Mouse (Mus musculus): ENCODE data around the gene Kctd19. TPM values are rescaled to one million over a fixed set of nuclear protein-coding genes. Genes with fewer than 3 reads are reported as not detected.

Gene Kctd19
- total RNA-seq, 1 experiment = 0.18 TPM

- H3K9ac ChIP-seq (ENCODE audit: insufficient read depth, low read depth, low read length, poor library complexity, severe bottlenecking) = no peak overlapping the region
- no peaks in the 10 kb centered on the region for H3K36me3 ChIP-seq (ENCODE audit: control insufficient read depth, insufficient read depth, low read length, poor library complexity, severe bottlenecking)
- H3K27ac ChIP-seq (ENCODE audit: insufficient read depth, low read depth, low read length, poor library complexity, severe bottlenecking) = no peak overlapping the region
- no peaks in the 10 kb centered on the region for H3K4me1 ChIP-seq (ENCODE audit: control insufficient read depth in 2 of 2, insufficient read depth in 2 of 2, low read length in 2 of 2, poor library complexity in 1 of 2)
- TF ChIP-seq ZC3H11A (IDR thresholded peaks at IDR 0.05; ENCODE audit: borderline replicate concordance, low read depth, low read length) (no peak), CHD2 (IDR thresholded peaks at IDR 0.05; ENCODE audit: low read depth, low read length) (no peak)
- no peak for DNase-seq (ENCODE audit: low read depth, low spot score)
- in situ Hi-C loops (cut with MboI; ENCODE audit: low sequenced_read_pairs in 2 of 2, unreplicated experiment in 2 of 2) = no loop called here
- H3K9me3 ChIP-seq (ENCODE audit: control insufficient read depth, insufficient read depth, low read depth, low read length) = no peaks in the 10 kb centered on the region
- no peak overlapping the region for H3K4me3 ChIP-seq (ENCODE audit: insufficient read depth in 1 of 2, low read depth in 1 of 2, low read length in 2 of 2, poor library complexity in 1 of 2, severe bottlenecking in 1 of 2)
These were observed 6.5 kb upstream of the Kctd19 start for GRCm38 (mm10) chr8:105419800-105420199.

GRCm38 (mm10) chr8:105418992-105419391 lies 5.7 kb upstream of the Kctd19 start:
- Histone ChIP-seq H3K4me1 (ENCODE audit: control insufficient read depth in 2 of 2, insufficient read depth in 2 of 2, low read length in 2 of 2, poor library complexity in 1 of 2) (no peaks in the 10 kb centered on the region), H3K9me3 (ENCODE audit: control insufficient read depth, insufficient read depth, low read depth, low read length) (no peaks in the 10 kb centered on the region), H3K27ac (ENCODE audit: insufficient read depth, low read depth, low read length, poor library complexity, severe bottlenecking) (no peak overlapping the region), H3K36me3 (ENCODE audit: control insufficient read depth, insufficient read depth, low read length, poor library complexity, severe bottlenecking) (no peaks in the 10 kb centered on the region), H3K9ac (ENCODE audit: insufficient read depth, low read depth, low read length, poor library complexity, severe bottlenecking) (no peak overlapping the region), H3K4me3 (ENCODE audit: insufficient read depth in 1 of 2, low read depth in 1 of 2, low read length in 2 of 2, poor library complexity in 1 of 2, severe bottlenecking in 1 of 2) (no peak overlapping the region)
- TF ChIP-seq MAFK (IDR thresholded peaks at IDR 0.05; ENCODE audit: insufficient read depth, low read depth, low read length) (no peak), ZC3H11A (IDR thresholded peaks at IDR 0.05; ENCODE audit: borderline replicate concordance, low read depth, low read length) (no peak), ZNF384 (IDR thresholded peaks at IDR 0.05; ENCODE audit: low read depth, low read length) (no peak), CHD2 (IDR thresholded peaks at IDR 0.05; ENCODE audit: low read depth, low read length) (no peak), HCFC1 (IDR thresholded peaks at IDR 0.05; ENCODE audit: borderline replicate concordance, insufficient read depth, low read length) (no peak)
- no peak for DNase-seq (ENCODE audit: low read depth, low spot score)
- in situ Hi-C loops (cut with MboI; ENCODE audit: low sequenced_read_pairs in 2 of 2, unreplicated experiment in 2 of 2) = no loop called here

- in situ Hi-C loops (cut with MboI; ENCODE audit: low sequenced_read_pairs in 2 of 2, unreplicated experiment in 2 of 2) = no loop called here
- no peak for TF ChIP-seq CHD2 (IDR thresholded peaks at IDR 0.05; ENCODE audit: low read depth, low read length)
- TF ChIP-seq HCFC1 (IDR thresholded peaks at IDR 0.05; ENCODE audit: borderline replicate concordance, insufficient read depth, low read length) = no peak
- TF ChIP-seq ZC3H11A (IDR thresholded peaks at IDR 0.05; ENCODE audit: borderline replicate concordance, low read depth, low read length) = no peak
- TF ChIP-seq ZNF384 (IDR thresholded peaks at IDR 0.05; ENCODE audit: low read depth, low read length) = no peak
- TF ChIP-seq MAFK (IDR thresholded peaks at IDR 0.05; ENCODE audit: insufficient read depth, low read depth, low read length) = no peak
- Histone ChIP-seq H3K9ac (ENCODE audit: insufficient read depth, low read depth, low read length, poor library complexity, severe bottlenecking) (no peak overlapping the region), H3K4me1 (ENCODE audit: control insufficient read depth in 2 of 2, insufficient read depth in 2 of 2, low read length in 2 of 2, poor library complexity in 1 of 2) (peaks cover 0 to 3% of the 10 kb centered on the region in 2 experiments; a peak in 1 of 4 replicates), H3K27ac (ENCODE audit: insufficient read depth, low read depth, low read length, poor library complexity, severe bottlenecking) (no peak overlapping the region), H3K36me3 (ENCODE audit: control insufficient read depth, insufficient read depth, low read length, poor library complexity, severe bottlenecking) (no peaks in the 10 kb centered on the region), H3K4me3 (ENCODE audit: insufficient read depth in 1 of 2, low read depth in 1 of 2, low read length in 2 of 2, poor library complexity in 1 of 2, severe bottlenecking in 1 of 2) (no peak overlapping the region), H3K9me3 (ENCODE audit: control insufficient read depth, insufficient read depth, low read depth, low read length) (no peaks in the 10 kb centered on the region)
- DNase-seq (ENCODE audit: low read depth, low spot score) = no peak
These were observed 3.4 kb downstream of the Kctd19 start for GRCm38 (mm10) chr8:105409947-105410346.

GRCm38 (mm10) chr8:105408331-105408730 lies 5.0 kb downstream of the Kctd19 start:
- Histone ChIP-seq H3K27ac (ENCODE audit: insufficient read depth, low read depth, low read length, poor library complexity, severe bottlenecking) (no peak overlapping the region), H3K4me3 (ENCODE audit: insufficient read depth in 1 of 2, low read depth in 1 of 2, low read length in 2 of 2, poor library complexity in 1 of 2, severe bottlenecking in 1 of 2) (no peak overlapping the region), H3K4me1 (ENCODE audit: control insufficient read depth in 2 of 2, insufficient read depth in 2 of 2, low read length in 2 of 2, poor library complexity in 1 of 2) (no peaks in the 10 kb centered on the region), H3K9me3 (ENCODE audit: control insufficient read depth, insufficient read depth, low read depth, low read length) (no peaks in the 10 kb centered on the region), H3K36me3 (ENCODE audit: control insufficient read depth, insufficient read depth, low read length, poor library complexity, severe bottlenecking) (no peaks in the 10 kb centered on the region), H3K9ac (ENCODE audit: insufficient read depth, low read depth, low read length, poor library complexity, severe bottlenecking) (no peak overlapping the region)
- no peak for DNase-seq (ENCODE audit: low read depth, low spot score)
- in situ Hi-C loops (cut with MboI; ENCODE audit: low sequenced_read_pairs in 2 of 2, unreplicated experiment in 2 of 2) = no loop called here
- TF ChIP-seq CHD2 (IDR thresholded peaks at IDR 0.05; ENCODE audit: low read depth, low read length) (no peak), ZC3H11A (IDR thresholded peaks at IDR 0.05; ENCODE audit: borderline replicate concordance, low read depth, low read length) (no peak), ZNF384 (IDR thresholded peaks at IDR 0.05; ENCODE audit: low read depth, low read length) (no peak), HCFC1 (IDR thresholded peaks at IDR 0.05; ENCODE audit: borderline replicate concordance, insufficient read depth, low read length) (no peak), MAFK (IDR thresholded peaks at IDR 0.05; ENCODE audit: insufficient read depth, low read depth, low read length) (no peak)

GRCm38 (mm10) chr8:105406416-105406815 lies 6.9 kb downstream of the Kctd19 start:
- H3K4me1 ChIP-seq (ENCODE audit: control insufficient read depth in 2 of 2, insufficient read depth in 2 of 2, low read length in 2 of 2, poor library complexity in 1 of 2) = 0 out of 4 replicates have a peak, but pooled peaks cover 0 to under 1% of the 10 kb centered on the region in 2 experiments
- H3K36me3 ChIP-seq (ENCODE audit: control insufficient read depth, insufficient read depth, low read length, poor library complexity, severe bottlenecking) = no peaks in the 10 kb centered on the region
- H3K9me3 ChIP-seq (ENCODE audit: control insufficient read depth, insufficient read depth, low read depth, low read length) = no peaks in the 10 kb centered on the region
- no peak for DNase-seq (ENCODE audit: low read depth, low spot score)
- in situ Hi-C loops (cut with MboI; ENCODE audit: low sequenced_read_pairs in 2 of 2, unreplicated experiment in 2 of 2) = no loop called here
- no peak overlapping the region for H3K27ac ChIP-seq (ENCODE audit: insufficient read depth, low read depth, low read length, poor library complexity, severe bottlenecking)
- no peak overlapping the region for H3K4me3 ChIP-seq (ENCODE audit: insufficient read depth in 1 of 2, low read depth in 1 of 2, low read length in 2 of 2, poor library complexity in 1 of 2, severe bottlenecking in 1 of 2)
- no peak overlapping the region for H3K9ac ChIP-seq (ENCODE audit: insufficient read depth, low read depth, low read length, poor library complexity, severe bottlenecking)
- TF ChIP-seq CHD2 (IDR thresholded peaks at IDR 0.05; ENCODE audit: low read depth, low read length) = no peak
- no peak for TF ChIP-seq MAFK (IDR thresholded peaks at IDR 0.05; ENCODE audit: insufficient read depth, low read depth, low read length)
- TF ChIP-seq ZNF384 (IDR thresholded peaks at IDR 0.05; ENCODE audit: low read depth, low read length) = no peak
- TF ChIP-seq ZC3H11A (IDR thresholded peaks at IDR 0.05; ENCODE audit: borderline replicate concordance, low read depth, low read length) = no peak
- TF ChIP-seq HCFC1 (IDR thresholded peaks at IDR 0.05; ENCODE audit: borderline replicate concordance, insufficient read depth, low read length) = no peak

Data from ES-E14 (cell line).